Mouse (Mus musculus): Measurements from ENCODE around the gene Celsr1. TPM values are rescaled to one million over a fixed set of nuclear protein-coding genes. Genes with fewer than 3 reads are reported as not detected.

Gene Celsr1
- polyA plus RNA-seq, 1 experiment from 2014 or later = 1.6 TPM

GRCm38 (mm10) chr15:85858980-85859489 is 174.5 kb downstream of the Celsr1 start:
- H3K9ac ChIP-seq = peak overlapping the region; percentile 85
- H3K27me3 ChIP-seq = no peaks in the 10 kb centered on the region
- no peaks in the 10 kb centered on the region for H3K36me3 ChIP-seq
- peak overlapping the region; percentile 83 for H3K27ac ChIP-seq (replicated peaks)
- WGBS = 12% methylated on average over 15 of the region's 15 CpGs
- H3K4me2 ChIP-seq = peak overlapping the region; percentile 85
- H3K4me1 ChIP-seq (replicated peaks) = peaks cover 25% of the 10 kb centered on the region
- ATAC-seq (ENCODE audit: low FRiP score, low read depth) = no peak
- peak overlapping the region; percentile 55 for H3K4me3 ChIP-seq
- H3K9me3 ChIP-seq = no peaks in the 10 kb centered on the region

GRCm38 (mm10) chr15:85851656-85852392 is 181.8 kb downstream of the Celsr1 start:
- Histone ChIP-seq H3K27me3 (no peaks in the 10 kb centered on the region), H3K9me3 (no peaks in the 10 kb centered on the region), H3K36me3 (no peaks in the 10 kb centered on the region), H3K9ac (no peak overlapping the region), H3K4me3 (no peak overlapping the region), H3K4me1 (replicated peaks) (no peaks in the 10 kb centered on the region), H3K27ac (replicated peaks) (no peak overlapping the region), H3K4me2 (no peak overlapping the region)
- ATAC-seq (ENCODE audit: low FRiP score, low read depth) = no peak
- 78% methylated on average over 12 of the region's 12 CpGs for WGBS

Other genes starting within 250 kb of the Celsr1 start
- 19.8 and 20.7 TPM in 2 replicates for gene Cdpf1, start 222.1 kb downstream of the Celsr1 start, polyA plus RNA-seq (2015; fragmentation: Nextera tagmentation; extraction: Ambion mirVana)
- gene Pkdrej, start 212.0 kb downstream of the Celsr1 start, polyA plus RNA-seq (2015; fragmentation: Nextera tagmentation; extraction: Ambion mirVana) = 0.04 and 0.08 TPM in 2 replicates
- gene Ttc38, start 201.5 kb downstream of the Celsr1 start, polyA plus RNA-seq (2015; fragmentation: Nextera tagmentation; extraction: Ambion mirVana) = 2.9 and 3.6 TPM in 2 replicates
- 7.5 and 8.7 TPM in 2 replicates for gene Gtse1, start 174.0 kb downstream of the Celsr1 start, polyA plus RNA-seq (2015; fragmentation: Nextera tagmentation; extraction: Ambion mirVana)
- 45.7 and 50.8 TPM in 2 replicates for gene Trmu, start 154.5 kb downstream of the Celsr1 start, polyA plus RNA-seq (2015; fragmentation: Nextera tagmentation; extraction: Ambion mirVana)
- gene Gramd4, start 23.9 kb upstream of the Celsr1 start, polyA plus RNA-seq (2015; fragmentation: Nextera tagmentation; extraction: Ambion mirVana) = 31.6 and 33.4 TPM in 2 replicates
- 23.2 and 24.5 TPM in 2 replicates for gene Cerk, start 152.4 kb upstream of the Celsr1 start, polyA plus RNA-seq (2015; fragmentation: Nextera tagmentation; extraction: Ambion mirVana)
- gene Tbc1d22a, start 180.7 kb upstream of the Celsr1 start, polyA plus RNA-seq (2015; fragmentation: Nextera tagmentation; extraction: Ambion mirVana) = 11.7 and 13.2 TPM in 2 replicates